Mouse (Mus musculus) leukemia stem cell, adult 10-12 weeks (primary cell): ENCODE data around the gene Snx14. TPM values are rescaled to one million over a fixed set of nuclear protein-coding genes. Genes with fewer than 3 reads are reported as not detected.

Source experiments
- polyA plus RNA-seq: library from polyadenylated mRNA; stranded (reverse); fragments of >175 nt; gene quantifications from 2 replicates; pipeline ENCODE4 v1.2.3, GENCODE M21; 2012; ENCODE audit warnings: low replicate concordance

Gene Snx14
- 3.0 and 4.7 TPM in 2 replicates for polyA plus RNA-seq

GRCm38 (mm10) chr9:88438555-88439237, at the start of gene Snx14:
Gene Snx14, minus strand, starts transcription at chr9:88438958.

GRCm38 (mm10) chr9:88482230-88482828, 43.6 kb upstream of the Snx14 start, which contains the start of gene Syncrip:
Gene Syncrip, minus strand, starts transcription at chr9:88482574.

GRCm38 (mm10) chr9:88326930-88327901, 111.5 kb downstream of the Snx14 start, which contains the start of gene Nt5e:
Gene Nt5e, plus strand, starts transcription at chr9:88327197.

Other genes starting within 250 kb of the Snx14 start
- gene Nt5e, start 111.8 kb downstream of the Snx14 start, polyA plus RNA-seq = 0.71 and 1.1 TPM in 2 replicates
- 5.2 TPM in 1 of 2 replicates, not detected in the other for gene Gm20537, start 17.7 kb upstream of the Snx14 start, polyA plus RNA-seq
- 82.5 and 99.4 TPM in 2 replicates for gene Syncrip, start 43.6 kb upstream of the Snx14 start, polyA plus RNA-seq
- 0.33 and 0.91 TPM in 2 replicates for gene Zfp949, start 109.1 kb upstream of the Snx14 start, polyA plus RNA-seq
- gene Trim43a, start 141.9 kb upstream of the Snx14 start, polyA plus RNA-seq = not detected in 2 replicates